Mouse (Mus musculus) bone marrow macrophage, adult 2 months (primary cell): ENCODE measurements around the gene Ahcyl2. TPM values are rescaled to one million over a fixed set of nuclear protein-coding genes. Genes with fewer than 3 reads are reported as not detected.

Experiments
- H3K27ac ChIP-seq: 2 replicates; pipeline ENCODE4 v1.5.1; 2012; ENCODE audit warnings: low read depth, low read length; ENCODE audit not compliant: insufficient read depth
- H3K4me1 ChIP-seq: 2 replicates; pipeline ENCODE4 v1.6.1; 2012; ENCODE audit warnings: low read length; ENCODE audit not compliant: control insufficient read depth, insufficient read depth
- H3K4me3 ChIP-seq: 2 replicates; pipeline ENCODE4 v1.5.1; 2012; ENCODE audit warnings: mild to moderate bottlenecking, low read length, moderate library complexity; ENCODE audit not compliant: insufficient read depth
- CTCF ChIP-seq: IDR thresholded peaks from 2 replicates; pipeline ENCODE4 v1.5.1; 2012; ENCODE audit warnings: low read depth, mild to moderate bottlenecking, low read length, moderate library complexity
- POLR2A ChIP-seq: IDR thresholded peaks from 2 replicates; pipeline ENCODE4 v1.6.1; 2012; ENCODE audit warnings: mild to moderate bottlenecking, low read depth, low read length, borderline replicate concordance
- polyA plus RNA-seq: library from polyadenylated mRNA; stranded (reverse); fragments of >200 nt; gene quantifications from 2 replicates; pipeline ENCODE4 v1.2.4, GENCODE M21; 2012; ENCODE audit not compliant: missing spikeins, insufficient read depth, insufficient read length

The Ahcyl2 gene
- polyA plus RNA-seq, 1 experiment: 37.8 TPM

GRCm38 (mm10) chr6:29915836-29916235 lies 148.0 kb downstream of the Ahcyl2 start:
- H3K27ac ChIP-seq: no peak overlapping the region
- peaks cover 5% of the 10 kb centered on the region for H3K4me1 ChIP-seq
- no peak overlapping the region for H3K4me3 ChIP-seq
- TF ChIP-seq POLR2A: no peak
- no peak for TF ChIP-seq CTCF

DNA sequence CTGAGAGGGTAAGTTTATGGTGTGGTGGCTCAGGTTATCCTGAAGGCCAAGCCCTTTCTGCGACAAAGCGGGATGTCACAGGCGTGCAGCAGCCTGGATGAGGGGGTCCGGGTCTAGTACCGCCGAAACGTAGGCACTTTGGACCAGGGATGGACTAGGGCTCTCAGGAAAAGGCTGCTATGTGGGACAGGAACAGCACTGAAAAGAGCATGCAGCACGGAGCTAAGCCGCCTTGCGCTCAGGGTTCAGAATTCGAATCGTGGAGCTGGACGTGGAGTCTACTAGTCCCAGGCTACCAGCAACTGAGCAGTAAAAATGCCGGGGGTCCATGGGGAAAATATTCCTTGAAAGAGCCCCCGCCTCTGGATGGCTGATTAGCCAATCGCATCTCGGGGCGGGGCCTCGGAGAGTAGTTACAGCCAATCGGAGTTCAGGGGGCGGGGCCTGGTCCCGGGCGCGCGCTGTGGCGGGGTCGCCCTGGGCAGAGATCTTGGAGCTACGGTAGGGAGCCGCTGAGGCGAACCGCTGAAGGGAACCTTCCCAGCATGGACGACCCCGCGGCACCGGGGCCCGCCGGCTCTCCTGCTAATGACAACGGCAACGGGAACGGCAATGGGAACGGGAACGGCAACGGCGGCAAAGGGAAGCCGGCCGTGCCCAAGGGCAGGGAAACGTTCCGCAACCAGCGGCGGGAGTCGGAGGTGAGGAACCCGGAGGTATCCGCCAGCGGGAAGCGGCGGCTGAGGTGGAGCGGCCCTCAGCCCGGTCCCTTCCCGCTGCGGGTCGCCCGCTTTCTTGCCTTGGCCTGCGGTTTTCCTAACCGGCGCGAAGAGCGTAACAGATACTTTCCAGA lies 148.9 kb downstream of the Ahcyl2 start, which contains the start of gene Strip2:
TSS of gene Strip2 (plus strand) at position 483 of the 853 bp plus-strand sequence.
- Histone ChIP-seq H3K27ac (no peak within 1 kb of the TSS), H3K4me3 (peak within 1 kb of the TSS; percentile 90), H3K4me1 (peaks cover 5% of the 10 kb centered on the region)
- TF ChIP-seq CTCF (no peak), POLR2A (0 out of 2 replicates have a peak, but pooled peaks have one; percentile 4)

- H3K4me1 ChIP-seq: peaks cover 3% of the 10 kb centered on the region
- H3K4me3 ChIP-seq: peak overlapping the region; percentile 90
- H3K27ac ChIP-seq: no peak overlapping the region
- TF ChIP-seq CTCF: no peak
- TF ChIP-seq POLR2A: no peak
These were observed 149.5 kb downstream of the Ahcyl2 start for GRCm38 (mm10) chr6:29917383-29917720.

DNA sequence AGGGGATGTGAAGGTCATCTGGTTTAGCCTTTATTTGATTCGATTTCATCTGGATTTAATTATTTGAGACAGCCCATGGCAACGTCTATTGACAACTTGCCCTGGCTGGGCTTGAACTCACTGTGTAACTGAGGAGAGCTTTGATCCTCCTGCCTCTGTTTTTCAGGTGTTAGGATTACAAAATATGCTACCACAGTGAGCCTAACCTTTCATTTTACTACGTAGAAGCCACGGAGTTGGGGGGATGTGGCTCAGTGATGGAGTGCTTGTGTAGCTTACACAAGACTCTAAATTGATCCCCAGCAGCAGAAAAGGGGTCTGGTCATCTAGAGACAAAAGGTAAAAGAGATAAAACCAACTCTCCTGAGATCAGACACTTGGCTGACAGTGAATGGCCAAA lies 150.1 kb downstream of the Ahcyl2 start:
- TF ChIP-seq CTCF (no peak), POLR2A (no peak)
- no peak overlapping the region for H3K4me3 ChIP-seq
- no peak overlapping the region for H3K27ac ChIP-seq
- peaks cover 2% of the 10 kb centered on the region; the same call in 1 of the 2 replicates for H3K4me1 ChIP-seq

DNA sequence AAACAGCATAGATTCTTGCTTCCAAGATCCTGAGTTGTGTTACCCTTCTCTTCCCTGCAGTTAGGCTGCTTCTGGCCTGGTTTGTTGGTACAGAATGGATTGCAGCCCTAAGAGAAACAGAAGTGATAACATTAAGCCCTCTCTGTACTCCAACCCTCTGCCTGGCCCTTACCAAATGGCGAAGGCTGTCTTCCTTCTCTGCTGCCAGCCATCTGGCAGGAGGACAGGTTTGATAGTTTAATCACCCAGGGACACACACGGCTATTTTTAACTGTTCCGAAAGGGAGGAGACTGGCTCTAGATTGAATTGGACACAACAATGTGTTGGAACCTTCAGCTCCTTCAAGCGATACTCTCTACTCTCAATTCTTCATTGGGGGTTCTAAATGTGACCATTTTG lies 155.7 kb downstream of the Ahcyl2 start:
- no peak overlapping the region for H3K27ac ChIP-seq
- no peak overlapping the region for H3K4me3 ChIP-seq
- TF ChIP-seq POLR2A (no peak), CTCF (no peak)
- peaks cover 16% of the 10 kb centered on the region for H3K4me1 ChIP-seq

DNA sequence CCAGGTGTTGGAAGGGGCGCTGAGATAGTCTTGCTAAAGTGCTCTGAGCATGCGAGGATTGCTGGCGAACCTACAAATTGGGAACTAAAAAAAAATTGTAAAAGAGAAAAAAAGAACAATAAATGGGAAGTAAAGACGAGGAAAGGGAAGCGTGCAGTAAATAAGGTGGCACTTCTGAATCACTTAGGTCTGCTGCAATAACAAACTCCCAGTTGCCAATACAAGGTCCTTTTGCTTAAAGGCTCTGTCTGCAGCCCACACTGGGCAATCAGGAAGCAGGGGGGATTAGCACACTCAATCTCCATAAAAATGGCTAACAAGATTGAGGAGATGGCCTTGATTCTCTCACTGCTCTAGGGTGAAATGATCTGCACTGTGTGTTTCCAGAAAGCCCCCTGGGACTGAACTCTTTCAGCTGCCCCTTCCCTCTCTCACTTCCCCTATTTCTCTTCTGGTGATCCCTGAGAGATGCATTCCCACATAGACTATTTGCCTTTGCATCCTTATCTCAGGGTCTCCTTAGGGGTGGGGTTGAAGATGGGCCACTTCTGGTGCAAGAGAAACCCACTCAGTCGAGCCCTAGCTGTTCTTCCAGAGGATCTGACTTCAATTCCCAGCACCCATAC lies 157.9 kb downstream of the Ahcyl2 start:
- Histone ChIP-seq H3K4me3 (no peak overlapping the region), H3K4me1 (peaks cover 26% of the 10 kb centered on the region), H3K27ac (peak overlapping the region; percentile 24; the same call in 1 of the 2 replicates)
- TF ChIP-seq POLR2A (no peak), CTCF (no peak)

DNA sequence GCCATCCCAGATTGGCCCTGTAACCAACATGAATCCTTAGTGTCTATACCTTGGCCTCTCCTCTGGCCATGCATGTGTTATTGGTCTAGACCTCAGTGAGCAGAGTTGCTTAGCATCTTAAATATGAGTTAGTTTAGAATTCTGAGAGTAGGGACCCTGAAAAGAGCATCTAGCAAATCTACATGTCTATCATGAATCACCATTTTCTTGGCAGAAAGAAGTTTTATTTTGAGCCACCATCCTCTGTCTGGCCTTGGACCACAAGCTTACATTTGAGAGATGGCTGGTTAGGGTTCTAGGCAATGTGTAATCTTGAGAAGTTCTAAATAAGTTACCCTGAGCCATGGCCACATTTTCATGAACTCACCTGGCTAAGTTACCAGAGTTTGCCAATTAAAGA lies 162.3 kb downstream of the Ahcyl2 start:
- H3K27ac ChIP-seq: no peak overlapping the region
- peaks cover 23% of the 10 kb centered on the region for H3K4me1 ChIP-seq
- no peak for TF ChIP-seq CTCF
- no peak for TF ChIP-seq POLR2A
- H3K4me3 ChIP-seq: no peak overlapping the region

DNA sequence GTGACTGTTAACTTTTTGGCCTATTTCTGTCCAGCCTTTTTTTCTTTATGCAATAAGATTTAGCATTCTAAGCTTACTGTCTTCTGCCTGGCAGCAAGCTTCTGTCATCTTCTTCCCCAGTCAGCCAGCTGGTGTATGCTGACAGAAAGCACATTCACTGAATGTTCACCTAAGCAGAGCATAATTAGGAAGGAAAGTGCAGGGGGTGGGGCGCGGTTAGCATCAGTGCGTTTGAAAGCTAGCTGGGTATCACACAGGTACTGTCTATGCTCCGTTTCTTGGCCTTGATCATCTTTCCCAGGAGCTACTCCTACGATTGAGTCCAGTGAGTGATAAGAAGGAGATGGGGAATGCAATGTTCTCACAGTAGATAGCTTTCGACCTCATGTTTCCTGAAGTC lies 162.9 kb downstream of the Ahcyl2 start:
- H3K4me3 ChIP-seq: no peak overlapping the region
- TF ChIP-seq POLR2A: no peak
- TF ChIP-seq CTCF: no peak
- no peak overlapping the region for H3K27ac ChIP-seq
- H3K4me1 ChIP-seq: peaks cover 21% of the 10 kb centered on the region

DNA sequence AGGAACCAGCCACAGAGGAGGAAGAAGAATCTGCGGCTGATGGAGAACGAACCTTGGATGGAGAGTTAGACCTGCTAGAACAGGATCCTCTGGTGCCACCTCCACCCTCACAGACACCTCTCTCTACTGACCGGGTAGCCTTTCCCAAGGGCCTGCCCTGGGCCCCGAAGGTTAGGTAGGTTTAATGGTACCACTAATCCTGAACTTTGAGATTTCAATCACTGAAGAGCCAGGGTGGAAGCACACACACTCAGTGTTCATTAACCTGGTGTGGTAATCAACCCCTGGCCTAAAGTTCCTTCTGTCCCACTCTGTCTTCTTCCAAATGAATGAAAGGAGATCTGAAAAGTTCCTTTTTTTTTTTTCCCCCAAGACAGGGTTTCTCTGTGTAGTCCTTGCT lies 163.4 kb downstream of the Ahcyl2 start:
- TF ChIP-seq CTCF (no peak), POLR2A (no peak)
- Histone ChIP-seq H3K27ac (no peak overlapping the region), H3K4me3 (no peak overlapping the region), H3K4me1 (peaks cover 16% of the 10 kb centered on the region)

DNA sequence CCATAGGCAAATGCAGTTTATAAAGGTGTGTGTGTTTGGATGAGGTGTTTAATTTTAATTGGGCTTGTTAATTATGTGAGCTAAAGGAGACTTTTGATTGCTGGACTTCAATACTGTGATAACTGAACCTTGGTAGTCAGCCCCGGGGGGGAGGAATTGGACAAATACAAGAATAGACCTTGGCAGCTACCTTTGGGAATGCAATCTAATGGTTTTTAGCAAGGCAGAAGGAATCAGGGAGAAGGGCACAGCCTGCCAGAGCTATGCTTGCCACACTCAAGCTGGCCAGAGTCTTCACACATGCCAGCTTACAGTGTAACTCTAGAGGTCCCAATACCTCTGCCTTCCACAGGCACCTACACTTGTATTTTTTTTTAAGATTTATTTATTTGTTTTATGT lies 167.9 kb downstream of the Ahcyl2 start:
- no peak overlapping the region for H3K27ac ChIP-seq
- H3K4me3 ChIP-seq: no peak overlapping the region
- peaks cover 10% of the 10 kb centered on the region for H3K4me1 ChIP-seq
- TF ChIP-seq CTCF (no peak), POLR2A (no peak)
